Mouse (Mus musculus) heart, embryonic 11.5 days (tissue): ENCODE data around the gene Rhd. TPM values are rescaled to one million over a fixed set of nuclear protein-coding genes. Genes with fewer than 3 reads are reported as not detected.
A peak's percentile ranks its signal among the peaks of the same experiment; 100 is the strongest.

Experiments used
- ATAC-seq: fragments of 200-750 bp; cut with Nextera tagmentation; replicated peaks from 2 replicates; pipeline ENCODE4 v1.8.0; 2017; ENCODE audit warnings: moderate library complexity; ENCODE audit not compliant: insufficient number of reproducible peaks, low FRiP score, low TSS enrichment
- H3K27ac ChIP-seq: fragments of 300-500 bp; sonication (generic); 2 replicates; pipeline ENCODE4 v1.5.1; 2014; ENCODE audit warnings: mild to moderate bottlenecking, low read depth, low read length
- H3K27me3 ChIP-seq: fragments of 300-500 bp; sonication (generic); 2 replicates; pipeline ENCODE4 v1.6.1; 2014; ENCODE audit warnings: mild to moderate bottlenecking, low read length, mixed read lengths; ENCODE audit not compliant: control insufficient read depth, insufficient read depth
- H3K36me3 ChIP-seq: fragments of 300-500 bp; sonication (generic); 2 replicates; pipeline ENCODE4 v1.6.1; 2014; ENCODE audit warnings: mild to moderate bottlenecking, low read length, moderate library complexity, mixed read lengths; ENCODE audit not compliant: control insufficient read depth, insufficient read depth
- H3K4me1 ChIP-seq: fragments of 300-500 bp; sonication (generic); 2 replicates; pipeline ENCODE4 v1.6.1; 2014; ENCODE audit warnings: low read length; ENCODE audit not compliant: control insufficient read depth, insufficient read depth
- H3K4me2 ChIP-seq: fragments of 300-500 bp; sonication (generic); 2 replicates; pipeline ENCODE4 v1.6.1; 2014; ENCODE audit warnings: mild to moderate bottlenecking, moderate library complexity
- H3K4me3 ChIP-seq: fragments of 300-500 bp; sonication (generic); 2 replicates; pipeline ENCODE4 v1.5.1; 2014; ENCODE audit warnings: low read depth, low read length
- H3K9ac ChIP-seq: fragments of 300-500 bp; sonication (generic); 2 replicates; pipeline ENCODE4 v1.6.1; 2014; ENCODE audit warnings: mild to moderate bottlenecking, low read depth, low read length, moderate library complexity
- H3K9me3 ChIP-seq: fragments of 300-500 bp; sonication (generic); replicated peaks from 2 replicates; pipeline ENCODE4 v1.6.1; 2016; ENCODE audit warnings: low read length; ENCODE audit not compliant: control insufficient read depth
- WGBS: fragments of 180-500 bp; shearing (Covaris S2); extraction: QIAGEN DNeasy Blood & Tissue Kit; methylation state at CpG from one replicate; pipeline ENCODE4 v1.1.7; 2014; ENCODE audit not compliant: insufficient replicate concordance; 5-methylcytosine and 5-hydroxymethylcytosine counted together
- polyA plus RNA-seq: library from polyadenylated mRNA; unstranded; fragments of >200 nt; fragmentation: Nextera tagmentation; extraction: Ambion mirVana; gene quantifications from 2 replicates; pipeline ENCODE4 v1.2.1, GENCODE M21; 2014

Gene Rhd
- polyA plus RNA-seq, 1 experiment from 2014 or later: 68.6 TPM

GRCm38 (mm10) chr4:134924019-134924741 is 59.8 kb downstream of the Rhd start:
- H3K4me3 ChIP-seq: peak overlapping the region; percentile 100
- peak overlapping the region; percentile 66 for H3K4me2 ChIP-seq
- H3K9ac ChIP-seq: peak overlapping the region; percentile 99
- peaks cover 12% of the 10 kb centered on the region for H3K4me1 ChIP-seq
- H3K9me3 ChIP-seq: no peaks in the 10 kb centered on the region
- peak overlapping the region; percentile 96 for H3K27ac ChIP-seq
- ATAC-seq: 0 out of 2 replicates have a peak, but pooled peaks have one; percentile 64
- WGBS: under 1% methylated on average over 75 of the region's 75 CpGs
- H3K36me3 ChIP-seq: peaks cover 23% of the 10 kb centered on the region
- no peaks in the 10 kb centered on the region for H3K27me3 ChIP-seq

GRCm38 (mm10) chr4:134925206-134925605 is 60.9 kb downstream of the Rhd start:
- no peaks in the 10 kb centered on the region for H3K9me3 ChIP-seq
- H3K9ac ChIP-seq: no peak overlapping the region
- no peak overlapping the region for H3K27ac ChIP-seq
- whole genome bisulfite sequencing: 72% methylated on average over 8 of the region's 8 CpGs
- H3K36me3 ChIP-seq: peaks cover 23% of the 10 kb centered on the region
- ATAC-seq: no peak
- H3K4me2 ChIP-seq: peak overlapping the region; percentile 66
- peaks cover 14% of the 10 kb centered on the region for H3K4me1 ChIP-seq
- peak overlapping the region; percentile 100 for H3K4me3 ChIP-seq
- H3K27me3 ChIP-seq: no peaks in the 10 kb centered on the region

DNA sequence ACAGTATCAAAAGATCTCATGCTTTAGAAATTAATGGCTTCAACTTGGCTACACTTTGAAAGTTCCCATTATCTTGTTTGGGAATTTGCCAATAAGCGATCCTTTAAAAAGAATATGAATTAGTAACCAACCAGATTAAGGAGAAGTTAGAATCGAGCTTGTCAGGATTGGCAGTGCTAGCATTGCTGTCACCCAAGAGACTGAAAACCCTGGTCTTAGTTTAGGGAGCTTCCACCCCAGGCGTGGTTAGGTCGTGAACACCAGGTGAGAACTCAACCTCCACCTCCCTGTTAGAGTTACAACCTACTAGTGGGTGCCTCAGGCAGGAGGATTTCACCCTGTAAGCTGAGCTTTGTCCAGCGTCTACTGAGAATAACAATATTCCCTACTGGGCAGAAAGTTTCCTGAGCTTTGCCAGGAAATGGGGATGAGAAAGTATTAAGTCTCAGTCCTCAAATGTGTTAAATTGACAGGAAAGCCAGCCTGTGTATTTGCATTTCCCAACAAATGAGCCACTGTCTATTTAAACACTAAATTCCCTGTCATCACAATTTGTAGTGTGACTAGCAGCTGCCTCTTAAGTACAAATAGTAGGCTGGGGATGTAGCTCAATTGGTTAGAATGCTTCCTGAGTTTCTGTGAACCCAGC is 63.6 kb downstream of the Rhd start:
- Histone ChIP-seq H3K4me3 (no peak overlapping the region), H3K9me3 (no peaks in the 10 kb centered on the region), H3K36me3 (peaks cover 23% of the 10 kb centered on the region), H3K4me2 (no peak overlapping the region), H3K4me1 (peaks cover 22% of the 10 kb centered on the region), H3K27ac (no peak overlapping the region), H3K27me3 (no peaks in the 10 kb centered on the region), H3K9ac (no peak overlapping the region)
- 70% methylated on average over 5 of the region's 5 CpGs for WGBS
- ATAC-seq: no peak

- 74% methylated on average over 1 of the region's 1 CpGs for WGBS
- H3K27me3 ChIP-seq: no peaks in the 10 kb centered on the region
- peaks cover 22% of the 10 kb centered on the region for H3K4me1 ChIP-seq
- ATAC-seq: no peak
- no peak overlapping the region for H3K4me2 ChIP-seq
- no peak overlapping the region for H3K9ac ChIP-seq
- no peaks in the 10 kb centered on the region for H3K9me3 ChIP-seq
- H3K27ac ChIP-seq: no peak overlapping the region
- peaks cover 23% of the 10 kb centered on the region for H3K36me3 ChIP-seq
- no peak overlapping the region for H3K4me3 ChIP-seq
Measured at GRCm38 (mm10) chr4:134928464-134928836, 64.1 kb downstream of the Rhd start.

GRCm38 (mm10) chr4:134929536-134929935 is 65.2 kb downstream of the Rhd start:
- WGBS: 74% methylated on average over 4 of the region's 4 CpGs
- no peak for ATAC-seq

GRCm38 (mm10) chr4:134930190-134930589 is 65.9 kb downstream of the Rhd start:
- Histone ChIP-seq H3K4me1 (peaks cover 20% of the 10 kb centered on the region), H3K4me2 (peak overlapping the region; percentile 89), H3K4me3 (peak overlapping the region; percentile 100), H3K9me3 (no peaks in the 10 kb centered on the region), H3K27me3 (no peaks in the 10 kb centered on the region), H3K27ac (peak overlapping the region; percentile 79), H3K9ac (peak overlapping the region; percentile 79), H3K36me3 (peaks cover 31% of the 10 kb centered on the region)
- ATAC-seq: no peak
- WGBS: 25% methylated on average over 9 of the region's 9 CpGs

More at GRCm38 (mm10) chr4:134929536-134929935, 65.2 kb downstream of the Rhd start:
- H3K27ac ChIP-seq: no peak overlapping the region
- no peaks in the 10 kb centered on the region for H3K27me3 ChIP-seq
- no peak overlapping the region for H3K9ac ChIP-seq
- H3K9me3 ChIP-seq: no peaks in the 10 kb centered on the region
- no peak overlapping the region for H3K4me2 ChIP-seq
- no peak overlapping the region for H3K4me3 ChIP-seq
- H3K36me3 ChIP-seq: peaks cover 25% of the 10 kb centered on the region
- H3K4me1 ChIP-seq: peaks cover 22% of the 10 kb centered on the region

DNA sequence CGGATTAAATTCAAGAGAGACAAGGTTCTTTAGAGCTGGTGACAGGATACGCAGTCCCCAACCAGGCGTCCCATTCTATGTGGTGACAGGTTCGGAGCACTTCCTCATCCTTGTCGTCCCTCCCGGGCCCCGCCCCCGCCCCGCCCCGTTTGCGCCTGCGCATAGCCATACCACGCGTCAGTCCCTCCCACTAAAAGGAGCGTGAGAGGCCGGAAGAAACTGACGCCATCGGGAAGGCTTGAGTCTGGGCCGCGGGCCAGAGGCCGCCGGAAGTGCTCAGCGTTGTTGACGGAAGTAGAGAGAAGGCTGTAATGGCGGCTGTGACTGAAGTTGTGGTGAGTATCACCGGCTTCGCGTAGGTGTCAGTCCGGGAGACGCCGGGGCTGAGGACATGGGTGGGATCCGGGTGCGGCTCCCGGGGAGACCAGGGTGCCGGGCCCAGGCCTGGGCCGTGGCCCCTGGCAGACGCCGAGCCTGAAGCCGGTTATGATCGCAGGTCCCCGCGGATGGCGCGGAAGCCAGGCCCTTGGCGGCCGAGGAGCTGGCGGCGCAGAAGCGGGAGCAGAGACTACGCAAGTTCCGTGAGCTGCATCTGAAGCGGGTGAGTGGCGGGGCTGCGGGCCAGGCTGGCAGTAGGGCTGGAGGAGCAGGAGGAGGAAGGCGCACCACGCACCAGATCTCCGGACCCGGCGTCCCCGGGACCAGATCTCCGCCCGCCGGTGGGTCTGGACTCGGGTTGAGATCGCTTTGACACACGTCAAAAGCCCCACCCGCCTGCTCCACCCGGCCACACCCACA is 66.5 kb downstream of the Rhd start, which contains the start of gene Syf2:
Gene Syf2, plus strand, starts transcription at position 215 of the 798 bp plus-strand sequence.
- H3K27ac ChIP-seq: peak within 1 kb of the TSS; percentile 79
- ATAC-seq: peak; percentile 93
- H3K4me1 ChIP-seq: peaks cover 13% of the 10 kb centered on the region
- no peaks in the 10 kb centered on the region for H3K27me3 ChIP-seq
- under 1% methylated on average over 68 of the region's 68 CpGs for WGBS
- H3K4me2 ChIP-seq: peak within 1 kb of the TSS; percentile 89
- H3K36me3 ChIP-seq: peaks cover 26% of the 10 kb centered on the region
- H3K4me3 ChIP-seq: peak within 1 kb of the TSS; percentile 100
- no peaks in the 10 kb centered on the region for H3K9me3 ChIP-seq
- peak within 1 kb of the TSS; percentile 79 for H3K9ac ChIP-seq
